Mouse (Mus musculus): ENCODE measurements at regions not wholly inside any gene's neighbourhood (a gene's known extent, or its start where the extent isn't known, plus 50 kb on each side); places are given as distances from the start of the nearest gene placed in this dataset.

DNA sequence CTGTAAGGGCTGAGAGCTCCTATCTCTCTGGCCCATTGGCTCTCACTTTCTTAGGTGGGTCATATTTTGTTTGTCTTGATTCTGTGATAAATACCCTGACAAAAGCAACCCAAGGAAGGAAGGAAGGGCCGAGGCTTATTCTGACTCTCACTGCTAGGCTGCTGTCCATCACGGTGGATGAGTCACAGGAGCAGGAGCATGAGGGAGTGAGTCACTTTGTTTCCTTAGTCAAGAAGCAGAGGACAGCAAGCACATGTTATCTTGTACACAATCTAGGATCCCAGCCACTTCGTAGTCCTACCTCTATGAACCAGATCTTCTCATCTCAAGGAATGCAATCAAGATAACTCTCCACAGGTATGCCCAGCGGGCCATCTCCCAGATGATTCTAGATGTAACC lies 69.9 kb downstream of the Atp6v1g3 start:
- H3K27me3 ChIP-seq (ENCODE audit: control insufficient read depth, insufficient read depth, low read length): no peaks in the 10 kb centered on the region
- no peaks in the 10 kb centered on the region for H3K4me1 ChIP-seq (replicated peaks; ENCODE audit: control insufficient read depth, insufficient read depth)
- ATAC-seq (ENCODE audit: low FRiP score, low TSS enrichment) (peak; percentile 85), DNase-seq (ENCODE audit: low spot score) (peak; percentile 39)
- no peak overlapping the region for H3K4me3 ChIP-seq (ENCODE audit: low read depth, low read length)
- no peak for TF ChIP-seq EP300 (optimal IDR thresholded peaks at IDR 0.05)
- TF ChIP-seq CTCF (IDR thresholded peaks at IDR 0.05; ENCODE audit: low read depth): no peak
- no peak overlapping the region for H3K27ac ChIP-seq (replicated peaks)
- H3K9me3 ChIP-seq (ENCODE audit: control insufficient read depth, low read length): no peaks in the 10 kb centered on the region
- H3K36me3 ChIP-seq (ENCODE audit: control insufficient read depth, insufficient read depth, low read length): no peaks in the 10 kb centered on the region
- H3K9ac ChIP-seq (ENCODE audit: low read length): no peak overlapping the region
- no peak overlapping the region for H3K4me2 ChIP-seq (replicated peaks; ENCODE audit: low read depth)
- WGBS: 55% methylated on average over 4 of the region's 4 CpGs

DNA sequence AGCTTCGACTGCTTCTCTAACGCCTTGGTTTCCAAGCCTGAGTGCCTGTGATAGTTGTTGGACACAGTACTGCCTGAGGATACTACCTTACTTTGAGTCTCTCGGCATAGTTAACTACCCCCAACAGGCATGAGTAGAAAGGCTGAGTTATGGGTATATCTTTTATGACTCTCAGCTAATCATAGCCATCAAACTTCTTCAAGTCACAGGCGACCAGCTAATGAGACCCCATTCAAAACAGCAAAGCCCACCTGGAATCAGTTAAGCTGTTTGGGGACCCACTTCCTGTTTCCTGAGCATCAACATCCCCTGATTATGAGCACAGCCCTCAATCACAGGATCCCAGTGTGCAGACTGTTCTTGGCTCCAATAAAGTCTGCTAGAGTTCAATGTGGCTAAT lies 71.4 kb downstream of the Atp6v1g3 start:
- Histone ChIP-seq H3K4me3 (ENCODE audit: low read depth, low read length) (no peak overlapping the region), H3K4me2 (replicated peaks; ENCODE audit: low read depth) (no peak overlapping the region), H3K4me1 (replicated peaks; ENCODE audit: control insufficient read depth, insufficient read depth) (no peaks in the 10 kb centered on the region), H3K36me3 (ENCODE audit: control insufficient read depth, insufficient read depth, low read length) (no peaks in the 10 kb centered on the region), H3K27me3 (ENCODE audit: control insufficient read depth, insufficient read depth, low read length) (no peaks in the 10 kb centered on the region), H3K27ac (replicated peaks) (no peak overlapping the region), H3K9me3 (ENCODE audit: control insufficient read depth, low read length) (no peaks in the 10 kb centered on the region), H3K9ac (ENCODE audit: low read length) (no peak overlapping the region)
- no peak for ATAC-seq (ENCODE audit: low FRiP score, low TSS enrichment)
- DNase-seq (ENCODE audit: low spot score): no peak
- WGBS: 76% methylated on average over 4 of the region's 4 CpGs
- TF ChIP-seq EP300 (optimal IDR thresholded peaks at IDR 0.05) (no peak), CTCF (IDR thresholded peaks at IDR 0.05; ENCODE audit: low read depth) (no peak)

- Histone ChIP-seq H3K4me2 (replicated peaks; ENCODE audit: low read depth) (no peak overlapping the region), H3K27ac (replicated peaks) (no peak overlapping the region), H3K4me3 (ENCODE audit: low read depth, low read length) (no peak overlapping the region), H3K4me1 (replicated peaks; ENCODE audit: control insufficient read depth, insufficient read depth) (no peaks in the 10 kb centered on the region), H3K36me3 (ENCODE audit: control insufficient read depth, insufficient read depth, low read length) (no peaks in the 10 kb centered on the region), H3K9ac (ENCODE audit: low read length) (no peak overlapping the region), H3K9me3 (ENCODE audit: control insufficient read depth, low read length) (no peaks in the 10 kb centered on the region), H3K27me3 (ENCODE audit: control insufficient read depth, insufficient read depth, low read length) (no peaks in the 10 kb centered on the region)
- DNase-seq (ENCODE audit: low spot score) (no peak), ATAC-seq (ENCODE audit: low FRiP score, low TSS enrichment) (no peak)
- no peak for TF ChIP-seq CTCF (IDR thresholded peaks at IDR 0.05; ENCODE audit: low read depth)
- TF ChIP-seq EP300 (optimal IDR thresholded peaks at IDR 0.05): no peak
- WGBS: 71% methylated on average over 10 of the region's 10 CpGs
These were observed 72.5 kb downstream of the Atp6v1g3 start for GRCm38 (mm10) chr1:138345992-138346391.

DNA sequence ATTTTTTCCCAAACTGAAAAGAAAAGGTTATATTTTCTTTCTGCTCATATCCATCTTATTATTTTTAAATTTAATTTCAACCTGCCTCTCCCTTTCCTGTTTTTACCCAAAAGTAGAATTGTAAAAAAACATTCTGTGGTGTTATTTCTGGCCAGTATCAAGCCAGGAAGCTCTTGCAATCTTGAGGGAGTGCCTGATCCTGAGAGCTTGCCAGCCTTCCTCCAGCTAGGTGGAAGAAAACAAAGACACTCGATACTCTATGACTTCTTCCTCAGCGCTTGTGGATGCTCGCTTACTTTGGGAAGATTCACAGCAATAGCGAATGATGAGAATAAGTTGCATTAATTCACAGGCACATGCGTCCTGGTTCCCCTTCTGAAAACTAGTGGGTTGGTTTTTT lies 73.4 kb downstream of the Atp6v1g3 start:
- Histone ChIP-seq H3K4me3 (ENCODE audit: low read depth, low read length) (no peak overlapping the region), H3K27me3 (ENCODE audit: control insufficient read depth, insufficient read depth, low read length) (no peaks in the 10 kb centered on the region), H3K4me2 (replicated peaks; ENCODE audit: low read depth) (no peak overlapping the region), H3K36me3 (ENCODE audit: control insufficient read depth, insufficient read depth, low read length) (no peaks in the 10 kb centered on the region), H3K4me1 (replicated peaks; ENCODE audit: control insufficient read depth, insufficient read depth) (no peaks in the 10 kb centered on the region), H3K9ac (ENCODE audit: low read length) (no peak overlapping the region), H3K27ac (replicated peaks) (no peak overlapping the region), H3K9me3 (ENCODE audit: control insufficient read depth, low read length) (no peaks in the 10 kb centered on the region)
- ATAC-seq (ENCODE audit: low FRiP score, low TSS enrichment) (no peak), DNase-seq (ENCODE audit: low spot score) (no peak)
- TF ChIP-seq EP300 (optimal IDR thresholded peaks at IDR 0.05): no peak
- TF ChIP-seq CTCF (IDR thresholded peaks at IDR 0.05; ENCODE audit: low read depth): no peak
- 80% methylated on average over 5 of the region's 5 CpGs for WGBS

- Histone ChIP-seq H3K27me3 (ENCODE audit: control insufficient read depth, insufficient read depth, low read length) (no peaks in the 10 kb centered on the region), H3K4me1 (replicated peaks; ENCODE audit: control insufficient read depth, insufficient read depth) (no peaks in the 10 kb centered on the region), H3K9ac (ENCODE audit: low read length) (no peak overlapping the region), H3K4me3 (ENCODE audit: low read depth, low read length) (no peak overlapping the region), H3K27ac (replicated peaks) (peak overlapping the region; percentile 69), H3K36me3 (ENCODE audit: control insufficient read depth, insufficient read depth, low read length) (no peaks in the 10 kb centered on the region), H3K9me3 (ENCODE audit: control insufficient read depth, low read length) (no peaks in the 10 kb centered on the region), H3K4me2 (replicated peaks; ENCODE audit: low read depth) (no peak overlapping the region)
- WGBS: 35% methylated on average over 6 of the region's 6 CpGs
- DNase-seq (ENCODE audit: low spot score) (peak; percentile 76), ATAC-seq (ENCODE audit: low FRiP score, low TSS enrichment) (peak; percentile 100)
- no peak for TF ChIP-seq CTCF (IDR thresholded peaks at IDR 0.05; ENCODE audit: low read depth)
- TF ChIP-seq EP300 (optimal IDR thresholded peaks at IDR 0.05): no peak
These were observed 74.9 kb downstream of the Atp6v1g3 start for GRCm38 (mm10) chr1:138348447-138348846.

GRCm38 (mm10) chr1:138349099-138349498 lies 75.6 kb downstream of the Atp6v1g3 start:
- no peak for DNase-seq (ENCODE audit: low spot score)
- no peak overlapping the region for H3K9ac ChIP-seq (ENCODE audit: low read length)
- H3K27me3 ChIP-seq (ENCODE audit: control insufficient read depth, insufficient read depth, low read length): no peaks in the 10 kb centered on the region
- H3K4me2 ChIP-seq (replicated peaks; ENCODE audit: low read depth): no peak overlapping the region
- H3K4me3 ChIP-seq (ENCODE audit: low read depth, low read length): no peak overlapping the region
- TF ChIP-seq EP300 (optimal IDR thresholded peaks at IDR 0.05) (no peak), CTCF (IDR thresholded peaks at IDR 0.05; ENCODE audit: low read depth) (no peak)
- H3K4me1 ChIP-seq (replicated peaks; ENCODE audit: control insufficient read depth, insufficient read depth): no peaks in the 10 kb centered on the region
- H3K27ac ChIP-seq (replicated peaks): peak overlapping the region; percentile 58
- no peaks in the 10 kb centered on the region for H3K9me3 ChIP-seq (ENCODE audit: control insufficient read depth, low read length)
- WGBS: 55% methylated on average over 2 of the region's 2 CpGs
- ATAC-seq (ENCODE audit: low FRiP score, low TSS enrichment): peak; percentile 55
- H3K36me3 ChIP-seq (ENCODE audit: control insufficient read depth, insufficient read depth, low read length): no peaks in the 10 kb centered on the region

Data from stomach, postnatal 0 days (tissue).